Mouse (Mus musculus) stomach, embryonic 14.5 days (tissue): Measurements from ENCODE around the gene Prelp. TPM values are rescaled to one million over a fixed set of nuclear protein-coding genes. Genes with fewer than 3 reads are reported as not detected.

ENCODE experiments used
- ATAC-seq: fragments of 200-750 bp; cut with Nextera tagmentation; 2 replicates; pipeline ENCODE4 v1.8.0; 2017; ENCODE audit warnings: low read depth, moderate TSS enrichment; ENCODE audit not compliant: insufficient number of reproducible peaks, insufficient read depth, low FRiP score
- H3K27ac ChIP-seq: fragments of 300-500 bp; sonication (generic); 2 replicates; pipeline ENCODE4 v1.5.1; 2014; ENCODE audit warnings: mild to moderate bottlenecking, low read length, moderate library complexity, mixed read lengths
- H3K27me3 ChIP-seq: fragments of 300-500 bp; sonication (generic); 2 replicates; pipeline ENCODE4 v1.6.1; 2014; ENCODE audit warnings: low read length, control low read depth, mixed read lengths; ENCODE audit not compliant: control insufficient read depth, insufficient read depth
- H3K36me3 ChIP-seq: fragments of 300-500 bp; sonication (generic); 2 replicates; pipeline ENCODE4 v1.6.1; 2014; ENCODE audit warnings: mild to moderate bottlenecking, control low read depth, low read length, moderate library complexity, mixed read lengths; ENCODE audit not compliant: control insufficient read depth, insufficient read depth
- H3K4me1 ChIP-seq: fragments of 300-500 bp; sonication (generic); 2 replicates; pipeline ENCODE4 v1.6.1; 2014; ENCODE audit warnings: low read length, control low read depth, mixed read lengths; ENCODE audit not compliant: control insufficient read depth, insufficient read depth
- H3K4me2 ChIP-seq: fragments of 300-500 bp; sonication (generic); replicated peaks from 2 replicates; pipeline ENCODE4 v1.6.1; 2014; ENCODE audit warnings: low read depth, low read length, control low read depth
- H3K4me3 ChIP-seq: fragments of 300-500 bp; sonication (generic); 2 replicates; pipeline ENCODE4 v1.5.1; 2014; ENCODE audit warnings: low read depth, low read length, control low read depth
- H3K9ac ChIP-seq: fragments of 300-500 bp; sonication (generic); replicated peaks from 2 replicates; pipeline ENCODE4 v1.6.1; 2014; ENCODE audit warnings: low read depth, mild to moderate bottlenecking, control low read depth, low read length, moderate library complexity, mixed read lengths
- H3K9me3 ChIP-seq: fragments of 300-500 bp; sonication (generic); 2 replicates; pipeline ENCODE4 v1.6.1; 2016; ENCODE audit warnings: low read depth, low read length, control low read depth; ENCODE audit not compliant: control insufficient read depth
- WGBS: fragments of 180-500 bp; shearing (Covaris S2); extraction: QIAGEN DNeasy Blood & Tissue Kit; methylation state at CpG from one replicate; pipeline ENCODE4 v1.1.7; 2014; 5-methylcytosine and 5-hydroxymethylcytosine counted together
- polyA plus RNA-seq: library from polyadenylated mRNA; unstranded; fragments of >200 nt; fragmentation: Nextera tagmentation; extraction: Ambion mirVana; gene quantifications from 2 replicates; pipeline ENCODE4 v1.2.1, GENCODE M21; 2014

The Prelp gene
- polyA plus RNA-seq, 1 experiment from 2014 or later: 1.6 TPM

GRCm38 (mm10) chr1:133871241-133871640 is 50.0 kb downstream of the Prelp start:
- WGBS: 67% methylated on average over 10 of the region's 10 CpGs
- ATAC-seq: no peak
- Histone ChIP-seq H3K27ac (no peak overlapping the region), H3K4me3 (no peak overlapping the region), H3K4me2 (no peak overlapping the region), H3K9me3 (no peaks in the 10 kb centered on the region), H3K9ac (no peak overlapping the region), H3K27me3 (no peaks in the 10 kb centered on the region), H3K36me3 (no peaks in the 10 kb centered on the region), H3K4me1 (no peaks in the 10 kb centered on the region)

DNA sequence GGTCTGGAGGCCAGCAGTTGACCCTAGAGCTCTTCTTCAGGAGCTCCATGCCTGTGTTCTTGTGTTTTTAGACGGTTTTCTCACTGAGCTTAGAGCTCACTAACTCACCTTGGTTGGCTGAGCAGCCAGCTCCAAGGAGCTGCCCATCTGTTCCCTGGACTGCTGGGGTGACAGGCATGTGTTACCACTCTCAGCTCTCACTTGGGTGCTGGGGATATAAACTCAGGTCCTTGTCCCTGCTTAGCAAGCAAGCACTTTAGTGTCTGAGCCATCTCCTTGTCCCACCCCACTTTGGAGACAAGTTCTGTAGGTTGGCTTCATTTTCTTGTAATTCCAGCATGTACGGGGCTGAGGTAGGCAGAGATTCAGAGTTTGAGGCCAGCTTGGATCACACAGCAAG is 52.0 kb downstream of the Prelp start:
- no peaks in the 10 kb centered on the region for H3K4me1 ChIP-seq
- no peaks in the 10 kb centered on the region for H3K9me3 ChIP-seq
- no peaks in the 10 kb centered on the region for H3K36me3 ChIP-seq
- no peak for ATAC-seq
- H3K27ac ChIP-seq: no peak overlapping the region
- no peak overlapping the region for H3K4me2 ChIP-seq
- H3K4me3 ChIP-seq: no peak overlapping the region
- H3K27me3 ChIP-seq: no peaks in the 10 kb centered on the region
- H3K9ac ChIP-seq: no peak overlapping the region
- WGBS: 57% methylated on average over 2 of the region's 2 CpGs

DNA sequence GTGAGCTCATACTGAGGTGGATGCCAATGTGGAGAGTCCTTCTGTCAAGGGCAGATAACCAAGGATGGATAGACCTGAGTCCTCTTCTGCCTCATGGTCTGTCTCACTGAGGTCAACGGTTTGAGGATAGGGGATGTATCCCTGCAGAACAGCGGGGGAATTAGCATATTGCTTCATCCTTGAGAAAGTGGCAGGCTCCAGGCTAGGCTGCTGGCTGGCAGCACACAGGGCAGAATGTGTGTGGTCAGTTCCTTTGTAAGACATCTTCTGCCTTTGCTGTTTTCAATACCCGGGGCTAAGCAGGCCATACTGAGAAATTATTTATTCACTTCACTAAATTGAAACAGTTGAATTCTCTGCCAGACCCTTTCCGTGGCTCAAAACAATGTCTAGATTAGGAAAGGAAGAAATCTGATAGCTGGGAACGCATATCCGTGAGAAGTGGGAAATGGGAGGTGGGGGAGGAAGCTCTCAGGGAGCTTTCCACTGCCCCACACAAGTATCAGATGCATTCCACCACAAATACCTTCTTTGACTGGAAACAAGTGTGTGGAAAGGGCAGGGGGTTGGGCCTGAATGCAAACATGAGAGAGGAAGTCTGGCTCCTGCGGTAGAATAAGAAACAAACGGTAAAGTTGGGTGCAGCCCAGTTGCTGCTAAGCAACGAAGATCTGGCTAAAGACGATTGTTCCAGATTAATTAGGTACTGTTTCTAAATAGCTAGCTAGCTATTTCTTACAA is 57.8 kb downstream of the Prelp start:
- Histone ChIP-seq H3K36me3 (no peaks in the 10 kb centered on the region), H3K4me2 (no peak overlapping the region; the same call in 1 of the 2 replicates), H3K4me3 (no peak overlapping the region), H3K4me1 (peaks cover 12% of the 10 kb centered on the region), H3K9me3 (no peaks in the 10 kb centered on the region), H3K27me3 (no peaks in the 10 kb centered on the region), H3K9ac (no peak overlapping the region), H3K27ac (peak overlapping the region; percentile 76; the same call in 1 of the 2 replicates)
- ATAC-seq: peak; percentile 53; the same call in 1 of the 2 replicates
- WGBS: 9% methylated on average over 10 of the region's 10 CpGs

DNA sequence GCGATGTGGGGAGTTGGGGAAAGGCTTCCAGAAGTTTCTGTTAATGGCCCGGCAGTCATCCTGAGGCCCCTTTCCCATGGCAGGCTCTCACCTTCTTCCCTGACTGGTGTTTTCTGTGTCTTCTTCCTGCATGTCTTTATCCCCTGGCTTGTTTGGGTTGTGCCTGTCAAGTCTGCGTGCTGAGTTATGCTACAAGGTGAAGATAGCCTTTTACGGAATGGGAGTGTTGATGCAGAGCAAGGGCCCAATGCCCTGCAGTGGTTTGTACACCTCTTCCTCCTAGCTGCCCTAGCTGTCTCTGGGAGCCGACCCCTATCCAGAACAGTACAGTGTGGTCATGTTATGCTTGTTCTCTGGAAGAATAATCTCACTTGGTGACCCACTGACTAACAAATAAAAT is 60.2 kb downstream of the Prelp start:
- no peak for ATAC-seq
- WGBS: 60% methylated on average over 5 of the region's 5 CpGs

More for the DNA sequence above, 60.2 kb downstream of the Prelp start:
- H3K9ac ChIP-seq: no peak overlapping the region
- peaks cover 12% of the 10 kb centered on the region for H3K4me1 ChIP-seq
- no peaks in the 10 kb centered on the region for H3K27me3 ChIP-seq
- no peaks in the 10 kb centered on the region for H3K9me3 ChIP-seq
- no peak overlapping the region for H3K27ac ChIP-seq
- no peaks in the 10 kb centered on the region for H3K36me3 ChIP-seq
- H3K4me2 ChIP-seq: no peak overlapping the region
- H3K4me3 ChIP-seq: no peak overlapping the region

Other genes with a start within 250 kb of the Prelp start
- 0.35 and 0.42 TPM in 2 replicates for gene Lax1, start 231.3 kb downstream of the Prelp start, polyA plus RNA-seq
- gene Atp2b4, start 120.4 kb downstream of the Prelp start, polyA plus RNA-seq: 38.3 and 38.8 TPM in 2 replicates
- gene Optc, start 13.4 kb downstream of the Prelp start, polyA plus RNA-seq: 1.8 and 2.1 TPM in 2 replicates
- gene Fmod, start 115.8 kb upstream of the Prelp start, polyA plus RNA-seq: 7.2 and 7.6 TPM in 2 replicates
- 55.5 and 61.4 TPM in 2 replicates for gene Btg2, start 157.7 kb upstream of the Prelp start, polyA plus RNA-seq
- not detected in 2 replicates for gene Chit1, start 189.8 kb upstream of the Prelp start, polyA plus RNA-seq